Mouse (Mus musculus): ENCODE measurements around the gene Fam110a.

DNA sequence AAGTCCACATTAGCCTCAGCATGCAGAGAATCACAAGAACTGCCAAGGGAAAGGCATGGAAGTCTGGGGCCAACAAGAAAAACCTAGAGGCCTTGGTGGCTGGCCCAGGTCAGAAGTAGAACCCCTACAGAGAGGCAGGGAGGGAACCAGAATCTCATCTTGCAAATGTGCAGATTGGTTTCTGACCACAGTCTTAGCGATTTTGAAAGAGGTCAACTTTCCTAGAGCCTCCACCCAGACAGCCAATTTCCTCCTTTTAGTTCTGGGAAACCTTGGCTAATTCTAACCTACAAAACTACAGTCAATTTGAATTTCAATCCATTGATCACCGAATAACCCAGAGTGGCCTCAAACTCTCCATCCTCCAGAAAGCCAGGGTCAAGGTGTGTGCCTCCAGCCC lies 32.7 kb upstream of the Fam110a start:
- TF ChIP-seq CTCF (IDR thresholded peaks at IDR 0.05; ENCODE audit: insufficient read depth, low read length) (no peak), POLR2A (IDR thresholded peaks at IDR 0.05; ENCODE audit: borderline replicate concordance, extremely low read depth, low read depth, low read length) (no peak)

All from lung, adult 2 months (tissue).